9 mouse cellular contexts compared by ENCODE assay signal in genomic region chr11:101426165-101426564, GRCm38 (mm10). TPM values are rescaled to one million over a fixed set of nuclear protein-coding genes. Genes with fewer than 3 reads are reported as not detected.
DNase-seq lines count a peak whose midpoint lies in the region; ATAC-seq and TF ChIP-seq lines count a peak whose summit lies in the region.
"Had no signal": no experiment of that assay in that cellular context is flagged by ENCODE, and none has a peak within 500 bp of the region (broad histone marks: within the 10 kb centered on the region; RNA-seq: fewer than 3 reads in every experiment).

No protein-coding gene starts in this region.

- no peak for DNase-seq in lung, postnatal 0 days (ENCODE audit: low spot score)
- DNase-seq in lung, postnatal 4 days: no peak
- DNase-seq in forebrain, embryonic 14.5 days (ENCODE audit: low spot score): no peak
- no peak for DNase-seq in stomach, postnatal 0 days (ENCODE audit: low spot score)
- DNase-seq in thymus, adult 2 months: no peak
- DNase-seq in gastrocnemius, adult 8-10 months (ENCODE audit: low spot score in 2 of 2): no peak
- DNase-seq: adrenal gland, adult 2 months had no signal

- peak overlapping the region; percentile 81 for H3K4me2 ChIP-seq in lung, postnatal 0 days (replicated peaks; ENCODE audit: low read depth, low read length)
- H3K4me2 ChIP-seq in forebrain, embryonic 14.5 days (ENCODE audit: low read length): peak overlapping the region; percentile 89
- peak overlapping the region; percentile 99 for H3K4me2 ChIP-seq in liver, embryonic 12.5 days
- peak overlapping the region; percentile 92 for H3K4me2 ChIP-seq in stomach, postnatal 0 days (replicated peaks; ENCODE audit: low read depth)

- TF ChIP-seq EP300 in lung, postnatal 0 days (IDR thresholded peaks at IDR 0.05): no peak
- no peak for TF ChIP-seq EP300 in stomach, postnatal 0 days (optimal IDR thresholded peaks at IDR 0.05)

- H3K27me3 ChIP-seq in lung, postnatal 0 days (replicated peaks; ENCODE audit: insufficient read depth, low read length): no peaks in the 10 kb centered on the region
- H3K27me3 ChIP-seq in forebrain, embryonic 14.5 days (replicated peaks; ENCODE audit: control insufficient read depth, insufficient read depth, low read length): no peaks in the 10 kb centered on the region
- no peaks in the 10 kb centered on the region for H3K27me3 ChIP-seq in liver, embryonic 12.5 days (replicated peaks)
- H3K27me3 ChIP-seq in stomach, postnatal 0 days (ENCODE audit: control insufficient read depth, insufficient read depth, low read length): no peaks in the 10 kb centered on the region
- no peaks in the 10 kb centered on the region for H3K27me3 ChIP-seq in thymus, adult 2 months (ENCODE audit: control insufficient read depth, insufficient read depth, low read length)

- 39% methylated on average over 8 of the region's 8 CpGs for WGBS in lung, postnatal 0 days
- 74% methylated on average over 8 of the region's 8 CpGs for WGBS in forebrain, embryonic 14.5 days
- 42% methylated on average over 8 of the region's 8 CpGs for WGBS in liver, embryonic 12.5 days (ENCODE audit: insufficient replicate concordance)
- 51% methylated on average over 8 of the region's 8 CpGs for WGBS in stomach, postnatal 0 days
- 75% methylated on average over 8 of the region's 8 CpGs for WGBS in thymus, adult 2 months

- TF ChIP-seq CTCF in lung, postnatal 0 days (IDR thresholded peaks at IDR 0.05): no peak
- TF ChIP-seq CTCF in stomach, postnatal 0 days (IDR thresholded peaks at IDR 0.05; ENCODE audit: low read depth): no peak
- TF ChIP-seq CTCF in thymus, adult 2 months (IDR thresholded peaks at IDR 0.05; ENCODE audit: borderline replicate concordance, control insufficient read depth, extremely low read depth, insufficient read depth, low read length, poor library complexity): no peak

- TF ChIP-seq POLR2A in thymus, adult 2 months (IDR thresholded peaks at IDR 0.05; ENCODE audit: control insufficient read depth, extremely low read depth, insufficient read depth, low read length, poor library complexity): no peak

- H3K4me1 ChIP-seq in lung, postnatal 0 days (ENCODE audit: insufficient read depth, low read depth, low read length): peaks cover 13% of the 10 kb centered on the region
- H3K4me1 ChIP-seq in forebrain, embryonic 14.5 days (ENCODE audit: control insufficient read depth, insufficient read depth, low read length): peaks cover 22% of the 10 kb centered on the region
- H3K4me1 ChIP-seq in liver, embryonic 12.5 days: peaks cover 32% of the 10 kb centered on the region
- peaks cover 4% of the 10 kb centered on the region; the same call in 1 of the 2 replicates for H3K4me1 ChIP-seq in stomach, postnatal 0 days (replicated peaks; ENCODE audit: control insufficient read depth, insufficient read depth)
- peaks cover 11% of the 10 kb centered on the region for H3K4me1 ChIP-seq in thymus, adult 2 months (replicated peaks; ENCODE audit: control insufficient read depth, insufficient read depth, low read length)

- peaks cover under 1% of the 10 kb centered on the region; the same call in 1 of the 2 replicates for H3K36me3 ChIP-seq in lung, postnatal 0 days (ENCODE audit: insufficient read depth, low read length)
- H3K36me3 ChIP-seq in forebrain, embryonic 14.5 days (ENCODE audit: control insufficient read depth, insufficient read depth, low read length): peaks cover 20% of the 10 kb centered on the region
- peaks cover 25% of the 10 kb centered on the region for H3K36me3 ChIP-seq in liver, embryonic 12.5 days
- H3K36me3 ChIP-seq in stomach, postnatal 0 days (ENCODE audit: control insufficient read depth, insufficient read depth, low read length): peaks cover 2% of the 10 kb centered on the region; the same call in 1 of the 2 replicates
- peaks cover 5% of the 10 kb centered on the region; the same call in 1 of the 2 replicates for H3K36me3 ChIP-seq in thymus, adult 2 months (ENCODE audit: control insufficient read depth, insufficient read depth, low read length)

- no peaks in the 10 kb centered on the region for H3K9me3 ChIP-seq in lung, postnatal 0 days (ENCODE audit: low read length)
- no peaks in the 10 kb centered on the region for H3K9me3 ChIP-seq in forebrain, embryonic 14.5 days (replicated peaks; ENCODE audit: control insufficient read depth, low read length)
- no peaks in the 10 kb centered on the region for H3K9me3 ChIP-seq in liver, embryonic 12.5 days (replicated peaks)
- H3K9me3 ChIP-seq in stomach, postnatal 0 days (ENCODE audit: control insufficient read depth, low read length): no peaks in the 10 kb centered on the region

- H3K27ac ChIP-seq in lung, postnatal 0 days (ENCODE audit: low read length): no peak overlapping the region
- no peak overlapping the region for H3K27ac ChIP-seq in forebrain, embryonic 14.5 days (ENCODE audit: low read depth, low read length)
- no peak overlapping the region for H3K27ac ChIP-seq in liver, embryonic 12.5 days
- H3K27ac ChIP-seq in stomach, postnatal 0 days (replicated peaks): no peak overlapping the region
- H3K27ac ChIP-seq in thymus, adult 2 months (ENCODE audit: control insufficient read depth, insufficient read depth, low read length): no peak overlapping the region

- ATAC-seq in lung, postnatal 0 days: no peak
- no peak for ATAC-seq in forebrain, embryonic 14.5 days
- no peak for ATAC-seq in liver, embryonic 12.5 days
- ATAC-seq in stomach, postnatal 0 days (ENCODE audit: low FRiP score, low TSS enrichment): no peak

- peak overlapping the region; percentile 73; the same call in 1 of the 2 replicates for H3K4me3 ChIP-seq in lung, postnatal 0 days (ENCODE audit: low read depth, low read length)
- H3K4me3 ChIP-seq in forebrain, embryonic 14.5 days (ENCODE audit: low read depth, low read length): peak overlapping the region; percentile 94
- H3K4me3 ChIP-seq in liver, embryonic 12.5 days: peak overlapping the region; percentile 98
- peak overlapping the region; percentile 94 for H3K4me3 ChIP-seq in stomach, postnatal 0 days (ENCODE audit: low read depth, low read length)
- no peak overlapping the region for H3K4me3 ChIP-seq in thymus, adult 2 months (ENCODE audit: control insufficient read depth, insufficient read depth, low read length)

- peak overlapping the region; percentile 58; the same call in 1 of the 2 replicates for H3K9ac ChIP-seq in lung, postnatal 0 days (replicated peaks; ENCODE audit: low read depth)
- peak overlapping the region; percentile 84; the same call in 1 of the 2 replicates for H3K9ac ChIP-seq in forebrain, embryonic 14.5 days (ENCODE audit: low read length)
- peak overlapping the region; percentile 85 for H3K9ac ChIP-seq in liver, embryonic 12.5 days
- peak overlapping the region; percentile 90 for H3K9ac ChIP-seq in stomach, postnatal 0 days (ENCODE audit: low read length)

RNA-seq across cellular contexts. Expression of gene Ptges3l, which starts 1.0 kb away (rescaled TPM):
- 6.5 and 7.3 TPM in 2 replicates for polyA plus RNA-seq in lung, postnatal 0 days (2015; fragmentation: Nextera tagmentation; extraction: Ambion mirVana)
- 1.2 TPM in 2 replicates for polyA plus RNA-seq in forebrain, embryonic 14.5 days (2014; fragmentation: Nextera tagmentation; extraction: Ambion mirVana)
- polyA plus RNA-seq in liver, embryonic 12.5 days (2016; fragmentation: Nextera tagmentation; extraction: Ambion mirVana): 1.3 and 2.1 TPM in 2 replicates
- 11.1 and 13.4 TPM in 2 replicates for polyA plus RNA-seq in stomach, postnatal 0 days (2015; fragmentation: Nextera tagmentation; extraction: Ambion mirVana)
- 1.3 and 3.1 TPM in 2 replicates for polyA plus RNA-seq in thymus, adult 2 months (2012; rRNA removed)
- 10 to 100 TPM; 82.1 to 86.1 (median 84.0) TPM for total RNA-seq in gastrocnemius, adult 8-10 months (2022)

RNA-seq across cellular contexts. Expression of gene Rundc1, which starts 1.3 kb away (rescaled TPM):
- 14.3 and 15.5 TPM in 2 replicates for polyA plus RNA-seq in lung, postnatal 0 days (2015; fragmentation: Nextera tagmentation; extraction: Ambion mirVana)
- 14.7 and 21.2 TPM in 2 replicates for polyA plus RNA-seq in forebrain, embryonic 14.5 days (2014; fragmentation: Nextera tagmentation; extraction: Ambion mirVana)
- polyA plus RNA-seq in liver, embryonic 12.5 days (2016; fragmentation: Nextera tagmentation; extraction: Ambion mirVana): 9.8 TPM in 2 replicates
- 11.3 and 11.5 TPM in 2 replicates for polyA plus RNA-seq in stomach, postnatal 0 days (2015; fragmentation: Nextera tagmentation; extraction: Ambion mirVana)
- polyA plus RNA-seq in thymus, adult 2 months (2012; rRNA removed): 27.4 and 28.5 TPM in 2 replicates
- total RNA-seq in gastrocnemius, adult 8-10 months (2022): 1 to 10 TPM; 7.7 to 8.5 (median 7.9) TPM

RNA-seq across cellular contexts. Expression of gene Gm27029, which starts 1.6 kb away (rescaled TPM):
- polyA plus RNA-seq in lung, postnatal 0 days (2015; fragmentation: Nextera tagmentation; extraction: Ambion mirVana): 2.6 and 2.9 TPM in 2 replicates
- polyA plus RNA-seq in forebrain, embryonic 14.5 days (2014; fragmentation: Nextera tagmentation; extraction: Ambion mirVana): 6.8 and 7.3 TPM in 2 replicates
- 3.6 and 4.2 TPM in 2 replicates for polyA plus RNA-seq in liver, embryonic 12.5 days (2016; fragmentation: Nextera tagmentation; extraction: Ambion mirVana)
- 3.1 TPM in 2 replicates for polyA plus RNA-seq in stomach, postnatal 0 days (2015; fragmentation: Nextera tagmentation; extraction: Ambion mirVana)
- polyA plus RNA-seq in thymus, adult 2 months (2012; rRNA removed): 0.49 TPM in 1 of 2 replicates, not detected in the other
- 10 to 100 TPM in 2 of 4 experiments, 1 to 10 TPM in 2; 4.4 to 13.0 (median 8.2) TPM for total RNA-seq in gastrocnemius, adult 8-10 months (2022)
- total RNA-seq: granulocyte monocyte progenitor cell, adult 5-6 weeks had no signal

RNA-seq across cellular contexts. Expression of gene Aarsd1, which starts 8.8 kb away (rescaled TPM):
- 26.5 and 27.0 TPM in 2 replicates for polyA plus RNA-seq in lung, postnatal 0 days (2015; fragmentation: Nextera tagmentation; extraction: Ambion mirVana)
- 89.6 and 92.5 TPM in 2 replicates for polyA plus RNA-seq in forebrain, embryonic 14.5 days (2014; fragmentation: Nextera tagmentation; extraction: Ambion mirVana)
- 67.0 and 72.7 TPM in 2 replicates for polyA plus RNA-seq in liver, embryonic 12.5 days (2016; fragmentation: Nextera tagmentation; extraction: Ambion mirVana)
- 29.8 and 30.0 TPM in 2 replicates for polyA plus RNA-seq in stomach, postnatal 0 days (2015; fragmentation: Nextera tagmentation; extraction: Ambion mirVana)
- polyA plus RNA-seq in thymus, adult 2 months (2012; rRNA removed): 33.4 and 37.2 TPM in 2 replicates
- total RNA-seq in gastrocnemius, adult 8-10 months (2022): 10 to 100 TPM; 17.4 to 25.9 (median 25.2) TPM

RNA-seq across cellular contexts. Expression of gene Rpl27, which starts 15.9 kb away (rescaled TPM):
- 221 and 251 TPM in 2 replicates for polyA plus RNA-seq in lung, postnatal 0 days (2015; fragmentation: Nextera tagmentation; extraction: Ambion mirVana)
- polyA plus RNA-seq in forebrain, embryonic 14.5 days (2014; fragmentation: Nextera tagmentation; extraction: Ambion mirVana): 281 and 371 TPM in 2 replicates
- 378 and 390 TPM in 2 replicates for polyA plus RNA-seq in liver, embryonic 12.5 days (2016; fragmentation: Nextera tagmentation; extraction: Ambion mirVana)
- 317 and 371 TPM in 2 replicates for polyA plus RNA-seq in stomach, postnatal 0 days (2015; fragmentation: Nextera tagmentation; extraction: Ambion mirVana)
- 666 and 730 TPM in 2 replicates for polyA plus RNA-seq in thymus, adult 2 months (2012; rRNA removed)
- total RNA-seq in gastrocnemius, adult 8-10 months (2022): 10 to 100 TPM; 20.8 to 47.8 (median 31.7) TPM
